Mouse (Mus musculus): ENCODE measurements at regions not wholly inside any gene's neighbourhood (a gene's known extent, or its start where the extent isn't known, plus 50 kb on each side); places are given as distances from the start of the nearest gene placed in this dataset.

DNA sequence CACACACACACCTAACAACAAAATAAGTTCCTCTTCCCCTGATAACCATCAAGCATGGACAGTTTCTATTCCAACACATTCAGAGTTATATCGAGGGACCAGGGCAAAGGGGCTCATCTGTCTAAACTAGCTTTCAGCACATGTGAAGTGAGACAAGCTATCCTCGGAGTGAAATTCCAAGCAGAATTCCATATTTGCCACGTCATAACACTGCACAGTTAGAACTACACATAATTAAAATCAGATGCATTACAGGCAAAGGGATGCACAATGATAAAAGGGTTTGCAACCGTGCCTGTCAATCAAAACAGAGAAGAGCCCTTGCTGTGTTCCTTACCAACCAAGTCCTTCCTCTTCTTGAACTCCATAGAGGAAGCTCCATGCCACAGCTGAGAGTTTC is 488.2 kb upstream of the Hs6st1 start:
- TF ChIP-seq POLR2A (IDR thresholded peaks at IDR 0.05; ENCODE audit: control insufficient read depth, extremely low read depth, insufficient read depth, low read length, poor library complexity) (no peak), CTCF (IDR thresholded peaks at IDR 0.05; ENCODE audit: borderline replicate concordance, control insufficient read depth, extremely low read depth, insufficient read depth, low read length, poor library complexity) (no peak)
